13 mouse cellular contexts compared by ENCODE assay signal in the genomic region with DNA sequence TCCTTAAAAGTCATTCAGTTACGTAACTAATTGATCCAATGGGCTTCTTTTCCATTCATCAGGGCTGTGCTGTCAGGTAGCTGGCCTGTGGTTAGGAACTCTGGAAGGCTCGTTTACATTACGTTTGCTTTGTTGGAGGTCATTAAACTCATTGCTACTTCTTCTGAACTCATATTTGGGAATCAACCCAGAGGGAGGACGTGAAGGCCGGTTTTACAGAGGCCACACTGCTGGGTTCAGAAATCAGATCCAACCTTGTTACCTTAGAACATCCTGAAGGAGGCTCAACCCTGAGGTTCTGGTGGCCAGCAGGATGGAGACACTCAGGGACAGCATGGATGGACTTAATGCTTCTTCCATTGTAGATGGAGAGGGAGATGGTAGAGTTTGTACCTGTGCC.
"Had no signal": no experiment of that assay in that cellular context is flagged by ENCODE, and none has a peak within 500 bp of the region (broad histone marks: within the 10 kb centered on the region; RNA-seq: fewer than 3 reads in every experiment).

No protein-coding gene starts in this region.

- H3K4me3 ChIP-seq: liver, embryonic 13.5 days had no signal

- H3K27ac ChIP-seq: liver, embryonic 13.5 days had no signal

- H3K27me3 ChIP-seq: liver, embryonic 13.5 days had no signal

- H3K9ac ChIP-seq: liver, embryonic 13.5 days had no signal

- H3K4me2 ChIP-seq: liver, embryonic 13.5 days; midbrain, embryonic 11.5 days had no signal

- H3K9me3 ChIP-seq: liver, embryonic 13.5 days had no signal

- H3K36me3 ChIP-seq: liver, embryonic 13.5 days had no signal

- DNase-seq: kidney, adult 18-20 months; kidney, adult 9 months; kidney, postnatal 14 days; kidney, postnatal 4 days; liver, embryonic 13.5 days; lung, adult 2 months; midbrain, embryonic 14.5 days; right cerebral cortex, adult 18-20 months; right cerebral cortex, postnatal 14 days; right cerebral cortex, postnatal 4 days; thymus, adult 18-20 months; thymus, postnatal 36 days had no signal
